Mouse (Mus musculus) adrenal gland, postnatal 25 days (tissue): ENCODE measurements around the gene Smco1. TPM values are rescaled to one million over a fixed set of nuclear protein-coding genes. Genes with fewer than 3 reads are reported as not detected.
A peak's percentile ranks its signal among the peaks of the same experiment; 100 is the strongest.
"Not testable (repeated sequence)": the region's sequence is repeated elsewhere in the genome, so short reads cannot be mapped to it uniquely, and the experiment has no call there.

Source experiments
- DNase-seq: peaks from one replicate; pipeline ENCODE4 v3.0.0; 2021; ENCODE audit warnings: mixed read lengths
- long read RNA-seq: library from polyadenylated mRNA; stranded (forward); transcript quantifications from one replicate; pipeline ENCODE4 v2.0.0, GENCODE M21; 2021
- total RNA-seq: library from RNA; stranded (reverse); gene quantifications from 2 replicates; pipeline ENCODE4 v1.2.3, GENCODE M21; 2021

Smco1 gene
- 0.36 TPM in 1 of 2 replicates, not detected in the other for total RNA-seq
- long read RNA-seq, result 0 reads

DNA sequence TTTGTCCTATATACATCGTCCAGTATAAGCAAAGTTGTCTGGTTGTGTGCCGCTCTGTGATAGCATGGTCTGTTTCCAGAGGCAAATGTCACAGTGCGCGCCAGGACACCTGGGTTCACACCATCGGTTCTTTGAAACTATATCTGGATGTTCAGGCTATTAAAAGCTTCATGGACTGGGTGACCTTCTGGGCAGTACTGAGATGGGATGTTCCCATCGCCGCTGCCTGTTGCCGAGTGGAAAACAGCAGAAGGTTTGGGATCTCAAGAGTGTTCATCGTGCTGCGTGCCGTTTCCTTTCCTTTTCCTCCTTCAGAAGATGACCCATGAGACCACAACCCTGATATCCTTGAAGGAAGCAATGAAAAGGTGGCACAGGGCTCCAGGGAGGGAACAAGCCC, at the start of gene Smco1:
TSS of gene Smco1 (plus strand) at position 178 of the 400 bp plus-strand sequence.
- DNase-seq, result no peak

GRCm38 (mm10) chr16:32221803-32222202, 49.5 kb upstream of the Smco1 start:
- no peak for DNase-seq

DNA sequence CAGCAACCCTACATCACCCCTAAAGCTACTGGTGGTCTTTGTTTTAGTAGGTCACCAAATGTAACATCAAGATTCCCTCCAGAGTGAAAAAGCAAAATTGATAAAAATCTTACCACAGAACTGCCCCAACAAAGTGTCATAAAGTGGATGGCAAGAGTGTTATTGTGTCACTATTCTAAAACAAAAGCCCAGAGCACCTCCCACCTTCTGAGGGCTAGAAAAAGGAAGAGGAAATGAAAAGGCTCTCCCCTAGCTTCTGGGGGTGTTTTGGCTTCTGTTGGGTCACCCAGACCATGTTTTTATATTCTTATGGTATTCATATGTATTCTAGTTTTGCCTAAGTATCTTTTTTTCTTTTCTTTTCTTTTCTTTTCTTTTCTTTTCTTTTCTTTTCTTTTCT, 48.9 kb upstream of the Smco1 start:
- no peak for DNase-seq

DNA sequence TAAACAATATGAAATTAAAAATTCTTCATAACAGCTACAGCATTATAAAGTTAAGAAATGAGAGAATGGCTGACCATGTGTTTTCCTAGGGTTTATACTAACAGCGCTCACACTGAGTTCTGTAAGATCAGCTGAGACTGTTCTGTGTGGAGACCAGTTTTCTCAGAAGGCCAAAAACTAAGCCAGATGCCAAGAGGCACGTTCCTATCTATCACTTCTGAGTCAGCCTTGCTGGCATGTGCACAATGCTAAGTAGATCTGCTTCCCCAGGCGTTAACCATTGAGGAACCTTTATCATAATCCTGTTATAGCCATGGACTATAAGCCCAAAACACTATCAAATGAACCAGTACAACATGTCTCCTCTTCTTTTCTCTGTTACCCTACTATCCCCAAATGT, 39.2 kb upstream of the Smco1 start:
- DNase-seq, result peak; percentile 45

DNA sequence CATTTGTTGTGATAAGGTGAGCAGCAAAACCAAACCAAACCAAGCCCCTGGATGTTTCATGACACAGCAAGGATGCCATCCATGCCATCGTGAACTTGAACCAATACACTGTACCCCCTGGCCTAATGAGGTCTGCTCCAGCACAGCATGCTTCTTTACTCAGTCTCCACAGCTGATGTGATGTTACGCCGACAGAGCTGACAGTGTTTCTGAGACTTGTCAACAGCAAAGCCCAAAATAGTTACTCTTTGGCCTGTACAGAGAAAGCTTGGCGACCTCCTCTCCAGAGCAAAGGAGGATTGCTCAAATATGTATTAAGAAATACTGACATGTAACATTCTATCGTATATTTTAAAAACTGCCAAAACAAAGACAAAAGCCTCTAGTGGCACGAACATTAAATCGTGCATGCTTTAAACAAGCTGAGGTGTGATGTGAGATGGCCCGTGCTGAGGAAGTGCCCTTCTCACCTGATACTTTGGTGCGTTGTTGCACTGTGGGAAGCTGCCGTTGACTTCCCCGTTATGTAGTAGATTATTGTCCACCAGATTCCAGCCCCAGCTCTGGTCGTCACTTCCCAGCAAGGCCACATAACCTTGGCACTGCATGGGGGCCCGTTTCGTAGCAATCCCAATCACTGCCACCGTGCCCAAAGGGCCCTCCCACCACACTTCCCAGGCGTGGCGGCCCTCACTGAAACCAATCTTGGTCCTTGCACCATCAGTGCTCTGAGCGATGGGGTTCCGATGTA, 33.2 kb upstream of the Smco1 start:
- peak; percentile 22 for DNase-seq

GRCm38 (mm10) chr16:32239428-32240312, 31.6 kb upstream of the Smco1 start:
- no peak for DNase-seq

DNA sequence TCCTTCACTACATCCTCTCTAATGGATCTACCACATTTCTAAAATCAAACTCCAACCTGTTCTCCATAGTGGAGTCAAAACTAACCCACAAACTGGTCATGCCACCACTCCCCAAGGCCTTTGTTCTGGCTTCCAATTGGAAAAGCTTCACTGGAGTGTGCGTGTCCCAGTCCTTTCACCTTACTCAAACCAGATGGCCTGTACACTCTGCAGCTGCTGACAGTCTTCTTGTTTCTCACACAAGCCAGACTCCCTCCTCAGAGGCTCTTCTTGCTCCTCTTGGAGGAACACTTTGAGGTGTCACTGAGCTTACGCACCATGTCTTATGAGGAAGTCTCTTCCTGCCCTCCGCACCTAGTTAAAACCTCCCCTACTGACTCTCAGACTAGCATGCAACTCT, 27.4 kb upstream of the Smco1 start:
- DNase-seq, result no peak

DNA sequence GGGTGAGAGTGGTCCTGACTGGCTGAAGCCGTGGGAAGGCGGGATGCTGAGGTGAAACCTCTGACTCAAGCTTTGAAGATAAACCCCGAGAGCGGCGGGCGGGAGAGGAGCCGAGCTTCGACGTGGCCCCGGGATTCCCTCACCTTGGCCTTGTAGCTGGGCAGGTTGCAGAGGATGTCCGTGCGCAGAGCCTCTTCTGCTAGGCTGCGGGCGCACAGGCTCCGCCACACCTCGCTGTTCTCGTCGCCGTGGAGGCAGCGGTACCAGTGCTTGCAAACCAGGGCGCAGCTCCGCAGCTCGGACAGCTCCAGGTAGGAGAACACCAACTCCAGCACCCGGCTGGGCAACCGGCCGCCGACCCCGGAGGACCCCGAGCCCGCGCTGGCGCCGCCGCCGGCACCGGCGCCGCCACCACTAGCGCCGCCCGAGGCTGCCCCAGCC, 24.9 kb upstream of the Smco1 start:
- peak; percentile 56 for DNase-seq

DNA sequence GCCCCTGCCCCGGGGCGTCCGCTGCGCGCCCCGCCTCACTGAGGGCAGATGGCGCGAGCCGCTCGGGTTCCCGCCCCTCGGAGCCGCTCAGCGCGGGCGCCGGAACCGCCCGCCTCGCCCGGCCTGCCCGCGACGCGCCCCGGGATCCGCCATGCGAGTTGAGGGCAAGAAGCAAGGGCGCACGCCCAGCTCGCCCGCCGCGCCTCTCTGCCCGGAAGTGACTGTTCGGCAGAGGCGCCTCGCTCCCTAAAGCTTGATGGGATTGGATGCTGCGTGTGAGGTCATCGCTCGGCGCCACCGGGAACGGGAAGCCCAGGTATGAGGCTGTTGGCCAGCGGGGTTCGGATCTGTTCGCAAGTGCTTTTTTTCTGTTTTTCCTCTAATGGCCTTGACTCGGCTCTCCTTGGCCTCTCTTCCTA, 24.3 kb upstream of the Smco1 start, which contains the start of the genes Fbxo45 and Wdr53:
TSS of gene Fbxo45 (minus strand) at position 207 of the 419 bp plus-strand sequence.
TSS of gene Wdr53 (plus strand) at position 276 of the 419 bp plus-strand sequence.
- peak; percentile 97 for DNase-seq

DNA sequence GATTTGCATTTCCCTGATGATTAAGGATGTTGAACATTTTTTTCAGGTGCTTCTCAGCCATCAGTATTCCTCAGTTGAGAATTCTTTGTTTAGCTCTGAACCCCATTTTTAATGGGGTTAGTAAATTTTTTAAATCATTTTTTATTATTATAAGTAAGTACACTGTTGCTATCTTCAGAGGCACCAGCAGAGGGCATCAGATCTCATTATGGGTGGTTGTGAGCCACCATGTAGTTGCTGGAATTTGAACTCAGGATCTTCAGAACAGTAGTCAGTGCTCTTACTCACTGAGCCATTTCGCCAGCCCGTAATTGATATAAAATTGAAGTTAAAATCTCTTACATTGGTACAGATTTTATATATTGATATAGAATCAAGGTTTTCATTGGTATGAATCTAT, 7.0 kb upstream of the Smco1 start:
- peak; percentile 19 for DNase-seq

DNA sequence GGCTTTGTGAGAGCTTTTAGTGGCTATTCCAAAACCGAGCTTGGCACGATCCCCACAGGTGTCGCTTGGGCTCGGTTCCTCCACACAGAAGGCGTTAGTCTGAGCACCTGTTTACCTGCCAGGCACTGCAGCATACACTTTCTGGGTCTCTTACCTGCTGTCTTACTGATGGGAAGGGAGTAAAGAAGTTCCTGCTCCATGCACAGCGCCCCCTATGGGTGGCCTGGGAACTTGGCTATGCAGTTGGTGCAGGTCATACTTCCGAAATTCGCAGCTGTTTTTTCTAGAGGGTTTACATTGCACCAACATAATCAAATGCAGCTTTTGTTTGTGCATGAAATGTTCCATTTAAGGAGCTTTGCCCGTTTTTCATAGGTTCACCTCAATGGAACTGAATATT, 2.1 kb downstream of the Smco1 start:
- DNase-seq, result peak; percentile 5

DNA sequence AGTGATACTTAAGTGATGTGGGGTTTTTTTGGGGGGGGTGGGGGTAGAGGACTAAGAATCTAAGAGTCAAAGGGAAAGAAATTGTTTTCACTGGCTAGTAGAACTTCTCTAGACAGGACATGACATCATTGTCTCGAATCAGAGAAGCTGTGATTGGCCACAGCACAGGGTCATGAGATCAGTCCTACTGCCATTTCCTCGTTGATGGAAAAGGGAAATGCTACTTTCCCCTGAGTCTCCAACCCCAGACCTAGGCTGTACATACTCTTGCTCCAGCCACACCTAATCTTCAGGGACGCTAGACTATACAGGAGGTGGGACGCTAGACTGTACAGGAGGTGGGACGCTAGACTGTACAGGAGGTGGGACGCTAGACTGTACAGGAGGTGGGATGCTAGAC, 3.8 kb downstream of the Smco1 start:
- no peak for DNase-seq

DNA sequence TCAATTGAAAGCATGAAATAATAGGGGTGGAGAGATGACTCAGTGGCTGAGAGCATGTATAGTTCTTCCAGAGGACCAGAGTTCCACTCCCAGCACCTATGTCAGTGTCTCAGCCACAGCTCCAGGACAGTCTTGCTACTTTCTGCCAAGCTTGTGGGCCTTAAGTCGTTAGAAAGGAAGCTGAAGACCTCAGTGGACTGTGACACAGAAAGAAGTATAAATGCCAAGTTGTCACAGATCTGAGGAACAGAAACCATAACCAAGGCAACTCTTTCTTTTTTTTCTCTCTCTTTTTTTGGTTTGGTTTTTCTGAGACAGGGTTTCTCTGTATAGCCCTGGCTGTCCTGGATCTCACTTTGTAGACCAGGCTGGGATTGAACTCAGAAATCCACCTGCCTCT, 4.6 kb downstream of the Smco1 start:
- DNase-seq, result no peak

DNA sequence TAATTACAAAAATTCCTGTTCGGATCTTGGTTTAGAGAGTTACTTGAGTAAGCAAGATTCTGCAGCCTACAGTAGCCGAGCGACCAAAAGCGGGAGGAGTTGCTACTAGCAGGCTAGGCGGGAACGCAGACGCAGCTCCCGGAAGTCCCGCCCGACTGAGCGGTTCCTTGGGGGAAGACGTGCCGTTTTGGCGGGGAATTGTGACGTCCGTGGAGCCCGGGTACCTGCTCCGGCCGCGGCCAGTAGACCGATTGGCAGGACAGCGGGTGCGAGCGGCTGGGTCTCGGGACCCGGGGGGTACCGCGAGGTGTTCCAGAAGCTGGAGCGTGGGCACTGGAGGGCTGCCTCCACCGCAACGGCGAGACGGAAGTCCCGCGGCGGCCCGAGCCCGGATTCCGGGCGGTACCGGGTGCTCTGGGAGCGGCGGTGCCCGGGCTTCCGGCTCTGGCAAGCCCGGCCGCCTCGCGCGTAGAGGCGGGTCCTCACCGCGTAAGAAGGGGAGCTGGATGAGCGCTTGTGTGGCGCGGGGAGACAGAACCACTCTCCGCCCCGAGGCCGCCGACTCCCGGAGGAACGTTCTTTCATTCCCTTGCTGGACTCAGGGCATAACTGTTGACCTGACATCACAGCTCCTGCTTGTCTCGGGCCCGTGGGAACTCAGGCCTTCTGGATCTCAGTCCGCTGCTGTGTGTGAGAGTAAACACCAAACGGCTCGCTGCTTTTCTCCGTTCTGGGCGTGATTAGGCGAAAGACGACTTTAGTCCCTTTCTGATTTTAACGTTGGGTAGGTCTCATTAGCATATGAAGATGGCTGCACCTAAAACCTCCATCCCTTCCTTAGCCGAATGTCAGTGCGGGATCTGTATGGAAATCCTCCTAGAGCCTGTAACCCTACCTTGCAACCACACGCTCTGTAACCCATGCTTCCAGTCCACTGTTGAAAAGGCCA, 6.3 kb downstream of the Smco1 start, which contains the start of gene Rnf168:
TSS of gene Rnf168 (plus strand) at position 152 of the 949 bp plus-strand sequence.
- peak; percentile 91 for DNase-seq

DNA sequence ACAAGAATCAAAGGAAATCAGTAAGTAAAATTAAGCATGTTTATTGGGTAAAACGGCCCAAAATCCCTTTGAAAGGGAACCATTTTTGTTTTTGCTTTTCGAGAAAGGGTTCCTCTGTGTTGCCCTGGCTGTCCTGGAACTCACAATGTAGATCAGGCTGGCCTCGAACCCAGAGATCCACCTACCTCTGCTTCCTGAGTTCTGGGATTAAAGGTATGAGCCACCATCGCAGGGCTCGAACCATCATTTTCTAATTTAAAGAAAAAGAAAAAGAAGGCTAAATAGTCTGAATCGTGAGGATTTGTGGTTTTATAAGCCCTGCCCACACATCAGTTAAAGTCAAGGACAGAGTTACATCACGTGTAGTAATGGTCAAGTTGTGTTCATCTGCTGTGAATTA, 7.1 kb downstream of the Smco1 start:
- DNase-seq, result no peak

- DNase-seq, result no peak
Observed at GRCm38 (mm10) chr16:32280211-32280610, 8.9 kb downstream of the Smco1 start.

GRCm38 (mm10) chr16:32282608-32283007, 11.3 kb downstream of the Smco1 start:
- no peak for DNase-seq

GRCm38 (mm10) chr16:32291821-32292220, 20.6 kb downstream of the Smco1 start:
- no peak for DNase-seq

- not testable (repeated sequence) for DNase-seq
Observed at GRCm38 (mm10) chr16:32299617-32300016, 28.3 kb downstream of the Smco1 start.

DNA sequence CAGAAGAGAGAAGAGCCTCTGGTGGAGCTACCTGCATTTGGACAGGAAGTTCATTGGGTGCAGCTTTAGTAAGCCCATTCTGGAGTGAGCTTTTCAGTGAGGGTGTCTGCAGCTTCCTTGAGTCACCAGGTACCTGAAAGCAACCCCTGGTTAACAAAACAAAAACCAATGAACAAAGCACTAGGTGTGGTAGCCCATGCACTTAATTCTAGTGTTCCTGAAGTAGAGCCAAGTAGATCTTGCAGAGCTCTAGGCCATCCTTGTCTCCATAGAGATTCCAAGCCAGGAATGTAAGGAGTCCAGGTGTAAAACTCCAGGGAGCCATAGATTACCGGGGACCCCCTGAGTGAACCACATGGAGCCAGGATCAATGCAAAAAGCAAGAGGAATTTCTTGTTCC, 31.8 kb downstream of the Smco1 start:
- DNase-seq, result no peak

- DNase-seq, result no peak
Observed at GRCm38 (mm10) chr16:32303886-32304285, 32.6 kb downstream of the Smco1 start.

DNA sequence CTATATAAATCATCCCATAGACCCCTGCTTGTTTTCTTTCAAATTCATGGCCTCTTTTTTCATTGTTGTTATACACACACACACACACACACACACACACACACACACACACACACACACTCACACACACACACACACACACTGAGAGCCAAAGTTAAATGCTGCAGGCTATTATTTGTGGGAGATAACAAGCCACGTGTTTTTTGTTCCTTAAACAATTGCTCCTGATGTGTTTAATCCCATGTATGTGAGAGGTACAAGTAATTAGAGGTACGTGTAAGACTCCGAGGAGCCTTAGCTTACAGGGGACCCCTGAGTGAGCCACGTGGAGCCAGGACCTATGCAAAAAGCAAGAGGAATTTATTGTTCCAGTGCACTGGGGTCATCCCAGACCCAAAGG, 40.7 kb downstream of the Smco1 start:
- no peak for DNase-seq
